Mouse (Mus musculus): ENCODE results near the gene Msantd1. TPM values are rescaled to one million over a fixed set of nuclear protein-coding genes. Genes with fewer than 3 reads are reported as not detected.
A peak's percentile ranks its signal among the peaks of the same experiment; 100 is the strongest.

The Msantd1 gene
- polyA plus RNA-seq, 1 experiment from 2014 or later, result 2.3 TPM

DNA sequence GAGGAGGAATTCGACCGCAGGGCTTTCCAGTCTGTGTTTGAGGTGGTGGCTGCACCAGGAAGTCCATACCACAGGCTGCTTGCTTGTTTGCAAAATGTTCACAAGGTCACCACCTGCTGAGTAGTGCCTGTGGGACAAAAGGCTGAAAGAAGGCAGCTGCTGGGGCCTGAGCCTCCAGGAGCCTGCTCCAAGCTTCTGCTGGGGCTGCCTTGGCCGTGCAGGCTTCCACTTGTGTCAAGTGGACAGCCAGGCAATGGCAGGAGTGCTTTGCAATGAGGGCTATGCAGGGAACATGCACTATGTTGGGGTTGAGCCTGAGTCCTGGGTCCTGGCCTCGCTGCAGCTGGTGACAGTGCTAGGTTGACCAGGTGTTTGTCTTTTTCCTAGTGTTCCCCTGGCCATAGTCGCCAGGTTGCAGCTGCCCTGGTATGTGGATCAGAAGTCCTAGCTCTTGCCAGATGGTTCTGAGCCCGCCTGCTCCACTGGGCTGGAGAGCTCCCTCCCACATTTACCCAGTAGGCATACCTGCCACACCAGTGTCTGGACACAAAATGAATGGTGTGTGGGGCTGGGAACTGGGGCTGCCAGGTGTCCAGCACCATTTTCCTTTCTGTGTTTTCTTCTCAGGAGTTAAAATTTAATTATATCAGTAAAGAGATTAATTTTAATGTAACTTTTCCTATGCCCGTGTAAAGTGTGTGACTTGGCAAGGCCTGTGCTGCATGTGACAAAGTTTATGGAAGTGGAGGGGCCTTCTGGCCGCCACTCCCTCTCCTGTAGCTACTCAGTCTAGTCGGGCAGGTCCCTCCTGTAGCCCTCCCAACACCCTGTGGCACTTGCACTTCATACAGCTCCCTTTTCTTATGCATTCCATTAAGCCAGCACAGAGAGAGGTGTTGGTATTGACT lies 1.2 kb downstream of the Msantd1 start:
- no peak overlapping the region for H3K9ac ChIP-seq
- ATAC-seq (ENCODE audit: low read depth), result no peak
- no peak overlapping the region for H3K4me3 ChIP-seq
- H3K4me1 ChIP-seq (replicated peaks), result 0 out of 2 replicates have a peak, but pooled peaks cover 2% of the 10 kb centered on the region
- peaks cover 70% of the 10 kb centered on the region for H3K36me3 ChIP-seq
- H3K9me3 ChIP-seq, result no peaks in the 10 kb centered on the region
- no peak overlapping the region for H3K4me2 ChIP-seq
- WGBS, result 79% methylated on average over 9 of the region's 9 CpGs
- no peaks in the 10 kb centered on the region for H3K27me3 ChIP-seq
- H3K27ac ChIP-seq (replicated peaks), result no peak overlapping the region

DNA sequence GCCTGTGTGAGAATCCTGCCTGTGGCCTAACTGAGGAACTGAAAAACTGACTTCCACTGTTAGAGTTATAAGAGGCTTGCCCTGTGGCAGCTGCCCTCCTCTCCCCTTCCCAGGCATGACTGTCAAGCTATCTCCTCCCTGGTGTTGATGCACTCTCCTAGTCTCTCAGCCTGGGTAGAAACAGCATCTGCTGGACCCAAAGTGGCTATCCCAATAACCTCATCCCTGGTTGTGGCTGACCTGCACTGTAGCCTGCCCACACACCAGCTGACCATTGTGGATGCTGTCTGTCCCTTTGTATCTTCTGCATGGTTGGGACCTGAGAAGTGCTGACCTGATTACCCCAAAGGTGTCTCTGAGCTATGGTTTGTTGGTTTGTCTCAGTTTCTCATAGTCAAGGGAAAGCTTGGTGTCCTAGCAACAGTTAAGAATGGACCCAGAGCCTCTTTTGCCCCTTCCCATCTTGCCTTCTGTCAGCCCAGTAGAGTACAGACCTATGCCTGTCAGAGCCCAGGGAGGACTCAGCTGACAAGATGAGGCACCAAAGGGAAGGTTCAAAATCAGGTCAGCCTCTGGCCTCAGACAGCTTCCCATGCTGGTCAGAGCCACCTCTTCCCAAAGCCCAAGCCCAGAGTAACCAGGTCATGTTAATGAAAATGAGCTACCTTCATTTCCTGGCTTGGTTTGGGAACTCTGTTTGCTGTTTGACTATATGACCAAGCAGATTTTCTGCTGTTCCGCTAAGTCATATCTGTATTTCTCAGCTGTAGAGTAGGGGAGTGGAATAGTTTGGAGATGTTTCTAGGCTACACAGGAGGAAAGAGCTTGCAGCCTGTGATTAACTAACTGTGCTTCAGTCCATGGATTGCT lies 2.1 kb downstream of the Msantd1 start:
- Histone ChIP-seq H3K27ac (replicated peaks) (no peak overlapping the region), H3K4me2 (no peak overlapping the region), H3K27me3 (no peaks in the 10 kb centered on the region), H3K36me3 (peaks cover 61% of the 10 kb centered on the region), H3K9me3 (no peaks in the 10 kb centered on the region), H3K4me1 (replicated peaks) (0 out of 2 replicates have a peak, but pooled peaks cover 2% of the 10 kb centered on the region), H3K4me3 (no peak overlapping the region), H3K9ac (no peak overlapping the region)
- 90% methylated on average over 1 of the region's 1 CpGs for WGBS
- no peak for ATAC-seq (ENCODE audit: low read depth)

DNA sequence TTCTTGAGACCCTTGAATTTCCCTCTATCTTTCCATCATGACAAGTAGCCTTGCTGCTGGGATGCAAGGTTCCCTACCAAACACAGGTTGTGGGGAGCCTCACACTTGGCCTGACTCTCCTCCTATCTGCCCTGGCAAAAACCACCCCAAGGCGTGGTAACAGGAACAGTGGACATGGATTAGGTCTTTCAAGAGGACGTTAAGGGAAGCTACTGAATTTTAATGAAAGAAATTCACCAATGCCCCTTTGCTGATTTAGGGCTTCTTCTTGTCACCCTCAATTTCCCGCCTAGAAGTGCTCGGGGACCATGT lies 2.6 kb downstream of the Msantd1 start:
- WGBS, result 63% methylated on average over 4 of the region's 4 CpGs
- H3K27me3 ChIP-seq, result no peaks in the 10 kb centered on the region
- H3K9me3 ChIP-seq, result no peaks in the 10 kb centered on the region
- H3K4me1 ChIP-seq (replicated peaks), result 0 out of 2 replicates have a peak, but pooled peaks cover 2% of the 10 kb centered on the region
- H3K27ac ChIP-seq (replicated peaks), result no peak overlapping the region
- H3K36me3 ChIP-seq, result peaks cover 55% of the 10 kb centered on the region
- no peak overlapping the region for H3K4me2 ChIP-seq
- ATAC-seq (ENCODE audit: low read depth), result no peak
- no peak overlapping the region for H3K4me3 ChIP-seq
- no peak overlapping the region for H3K9ac ChIP-seq

DNA sequence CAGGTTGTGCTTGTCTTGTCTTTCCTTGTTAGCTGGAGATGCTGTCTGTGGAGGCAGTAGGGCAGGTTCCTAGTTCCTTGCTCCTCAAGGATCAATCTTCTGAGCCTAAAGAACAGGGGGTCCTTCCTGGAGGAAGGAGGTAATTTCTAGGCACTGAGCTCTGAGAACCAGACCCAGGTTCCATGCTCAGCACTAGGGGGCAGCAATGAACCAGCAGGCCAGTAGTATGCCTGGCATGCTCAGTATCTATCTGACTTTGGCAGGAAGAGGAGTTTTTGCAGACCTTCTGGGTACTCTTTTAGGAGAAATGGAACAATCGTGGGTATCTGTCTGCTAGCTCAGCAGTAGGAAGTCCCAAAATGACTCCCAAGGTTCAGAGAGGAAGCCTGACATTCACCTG lies 8.0 kb downstream of the Msantd1 start:
- Histone ChIP-seq H3K4me2 (no peak overlapping the region), H3K4me3 (no peak overlapping the region), H3K9ac (no peak overlapping the region), H3K27ac (replicated peaks) (no peak overlapping the region), H3K36me3 (0 out of 2 replicates have a peak, but pooled peaks cover 6% of the 10 kb centered on the region), H3K9me3 (no peaks in the 10 kb centered on the region), H3K27me3 (no peaks in the 10 kb centered on the region), H3K4me1 (replicated peaks) (peaks cover 17% of the 10 kb centered on the region)
- 27% methylated on average over 1 of the region's 1 CpGs for WGBS
- ATAC-seq (ENCODE audit: low read depth), result peak; percentile 71; the same call in 1 of the 2 replicates

DNA sequence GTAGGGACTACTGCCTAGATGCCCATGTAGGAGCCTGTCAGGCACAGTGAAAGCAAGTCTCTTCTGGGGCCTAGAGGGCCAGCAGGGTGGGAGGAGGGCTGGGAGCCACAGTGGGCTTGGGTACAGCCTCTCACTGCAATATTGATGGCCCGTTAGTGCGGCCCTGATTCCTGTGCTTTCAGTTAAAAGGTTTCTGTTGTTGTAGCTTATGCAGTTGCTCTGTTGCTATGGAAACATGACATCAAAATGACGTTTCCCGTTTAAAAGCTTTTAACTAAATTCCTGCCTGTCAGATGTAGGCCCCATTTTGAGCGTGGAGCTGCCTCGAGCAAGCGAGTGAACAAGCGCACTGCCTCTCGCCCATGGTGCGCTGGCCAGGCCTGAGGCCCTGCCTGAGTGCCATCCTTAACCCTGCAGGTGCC lies 9.4 kb downstream of the Msantd1 start:
- Histone ChIP-seq H3K4me1 (replicated peaks) (peaks cover 19% of the 10 kb centered on the region), H3K4me2 (no peak overlapping the region), H3K9me3 (no peaks in the 10 kb centered on the region), H3K9ac (no peak overlapping the region), H3K36me3 (0 out of 2 replicates have a peak, but pooled peaks cover 3% of the 10 kb centered on the region), H3K27ac (replicated peaks) (no peak overlapping the region), H3K27me3 (no peaks in the 10 kb centered on the region), H3K4me3 (no peak overlapping the region)
- 50% methylated on average over 10 of the region's 10 CpGs for WGBS
- peak; percentile 37; the same call in 1 of the 2 replicates for ATAC-seq (ENCODE audit: low read depth)

DNA sequence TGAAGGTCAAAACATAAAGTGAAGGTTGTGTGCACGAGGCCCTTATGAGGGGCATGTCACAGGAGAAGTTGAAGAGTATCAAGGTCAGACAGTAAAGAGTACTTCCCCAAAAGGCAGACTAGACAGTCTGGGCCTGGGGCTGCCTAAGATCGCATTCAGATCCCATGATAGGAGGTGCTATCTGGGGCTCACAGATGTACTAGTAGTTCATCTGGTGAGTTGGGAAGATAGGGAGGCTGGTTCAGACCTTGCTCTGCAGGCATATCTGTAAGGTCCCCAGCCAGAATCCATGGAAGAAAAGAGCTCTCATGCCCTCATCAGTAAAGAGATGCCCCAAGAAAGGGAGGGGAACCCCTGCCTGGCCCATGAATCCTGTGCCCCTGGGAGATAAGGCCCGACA lies 11.0 kb downstream of the Msantd1 start:
- Histone ChIP-seq H3K4me2 (no peak overlapping the region), H3K4me3 (no peak overlapping the region), H3K4me1 (replicated peaks) (peaks cover 25% of the 10 kb centered on the region), H3K9ac (no peak overlapping the region), H3K9me3 (no peaks in the 10 kb centered on the region), H3K36me3 (peaks cover 11% of the 10 kb centered on the region), H3K27ac (replicated peaks) (no peak overlapping the region), H3K27me3 (no peaks in the 10 kb centered on the region)
- ATAC-seq (ENCODE audit: low read depth), result no peak
- WGBS, result 94% methylated on average over 3 of the region's 3 CpGs

DNA sequence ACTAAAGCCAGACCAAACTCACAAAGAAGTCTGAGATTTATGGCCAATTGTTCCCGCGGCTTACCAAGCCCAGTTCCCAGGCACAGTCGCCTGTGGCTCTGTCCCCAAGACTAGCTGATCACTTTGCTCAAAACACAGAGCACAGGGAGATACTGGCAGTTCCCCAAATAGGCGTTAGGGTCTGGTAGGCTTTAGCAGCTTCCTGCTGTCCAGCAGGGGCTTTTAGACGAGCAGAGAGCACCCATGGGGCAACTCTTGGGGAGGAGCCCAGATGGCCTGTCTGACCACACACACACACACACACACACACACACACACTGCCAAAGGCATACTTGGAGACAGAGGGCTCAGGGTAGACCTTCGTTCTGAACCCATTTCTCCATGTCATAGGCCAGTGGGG lies 14.7 kb downstream of the Msantd1 start:
- no peak overlapping the region for H3K4me3 ChIP-seq
- no peak overlapping the region for H3K27ac ChIP-seq (replicated peaks)
- no peaks in the 10 kb centered on the region for H3K27me3 ChIP-seq
- no peak for ATAC-seq (ENCODE audit: low read depth)
- no peak overlapping the region for H3K4me2 ChIP-seq
- peaks cover 9% of the 10 kb centered on the region for H3K4me1 ChIP-seq (replicated peaks)
- no peaks in the 10 kb centered on the region for H3K9me3 ChIP-seq
- peaks cover 34% of the 10 kb centered on the region for H3K36me3 ChIP-seq
- WGBS, result 12% methylated on average over 6 of the region's 6 CpGs
- H3K9ac ChIP-seq, result no peak overlapping the region

DNA sequence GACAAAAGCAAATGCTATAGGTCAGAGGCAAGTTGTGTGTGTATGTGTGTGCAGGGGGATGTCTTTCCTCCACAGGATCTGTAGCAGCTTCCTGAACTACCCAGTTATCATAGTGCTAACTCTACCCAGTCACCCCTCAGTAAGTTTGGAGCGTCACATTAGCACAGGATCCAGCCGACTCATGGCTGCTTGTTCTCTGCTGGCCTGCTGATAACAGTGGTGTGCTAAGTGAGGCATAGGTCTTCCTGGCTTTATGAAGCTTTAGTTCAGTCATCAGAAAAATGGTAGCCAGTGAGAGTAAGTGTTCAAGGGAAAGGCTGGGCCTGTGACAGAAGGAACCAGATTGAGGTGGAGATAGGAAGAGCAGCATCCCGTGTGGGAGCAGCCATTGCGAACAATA lies 16.1 kb downstream of the Msantd1 start:
- Histone ChIP-seq H3K27ac (replicated peaks) (no peak overlapping the region), H3K36me3 (peaks cover 34% of the 10 kb centered on the region)
- WGBS, result 90% methylated on average over 4 of the region's 4 CpGs

DNA sequence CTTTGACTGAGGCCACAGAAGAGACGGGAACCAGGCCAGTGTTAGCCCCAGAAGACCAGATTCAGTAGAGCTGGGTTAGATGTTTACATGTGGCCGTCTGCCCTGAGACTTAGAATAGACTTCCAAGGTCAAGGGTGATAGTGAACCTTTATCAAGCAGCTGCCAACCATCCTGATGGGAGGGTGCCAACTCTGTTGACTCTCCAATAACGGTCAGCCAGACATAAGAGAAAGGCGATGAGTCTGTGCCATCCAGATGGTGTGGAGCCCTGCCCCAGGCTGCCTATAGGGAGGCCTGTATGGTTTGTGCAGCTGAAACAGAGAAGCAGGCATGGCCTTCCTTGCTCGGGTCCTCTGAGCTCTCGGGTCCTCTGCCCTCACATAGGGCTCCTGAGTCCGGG lies 16.7 kb downstream of the Msantd1 start:
- 87% methylated on average over 7 of the region's 7 CpGs for WGBS
- no peak overlapping the region for H3K4me2 ChIP-seq
- H3K9me3 ChIP-seq, result no peaks in the 10 kb centered on the region
- no peaks in the 10 kb centered on the region for H3K27me3 ChIP-seq
- no peak overlapping the region for H3K4me3 ChIP-seq
- peaks cover 34% of the 10 kb centered on the region for H3K36me3 ChIP-seq
- no peak overlapping the region for H3K9ac ChIP-seq
- H3K4me1 ChIP-seq (replicated peaks), result peaks cover 7% of the 10 kb centered on the region
- no peak overlapping the region for H3K27ac ChIP-seq (replicated peaks)
- ATAC-seq (ENCODE audit: low read depth), result no peak

More for the DNA sequence above, 16.1 kb downstream of the Msantd1 start:
- Histone ChIP-seq H3K4me1 (replicated peaks) (peaks cover 7% of the 10 kb centered on the region), H3K9ac (no peak overlapping the region), H3K9me3 (no peaks in the 10 kb centered on the region), H3K27me3 (no peaks in the 10 kb centered on the region), H3K4me2 (no peak overlapping the region), H3K4me3 (no peak overlapping the region)
- ATAC-seq (ENCODE audit: low read depth), result no peak

DNA sequence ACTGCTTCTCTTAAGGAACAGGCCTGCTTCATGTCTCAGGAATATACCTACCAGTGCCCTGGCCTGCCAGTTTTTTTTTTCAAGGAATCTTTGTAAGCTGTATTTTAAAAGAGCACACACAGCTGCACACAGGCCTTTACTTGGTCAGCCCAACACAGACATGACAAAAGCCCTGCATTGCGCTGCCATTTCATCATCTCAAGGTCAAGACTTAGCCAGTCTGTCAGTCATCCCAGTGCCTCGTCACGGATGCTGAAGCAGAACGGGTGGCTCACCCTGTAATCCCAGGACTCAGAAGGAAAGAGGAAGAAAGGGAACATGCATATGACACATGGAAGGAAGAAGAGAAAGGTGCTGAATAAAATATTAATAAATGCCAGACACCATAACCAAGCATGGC lies 19.8 kb downstream of the Msantd1 start:
- Histone ChIP-seq H3K4me2 (no peak overlapping the region), H3K27ac (replicated peaks) (no peak overlapping the region), H3K9me3 (no peaks in the 10 kb centered on the region), H3K4me3 (no peak overlapping the region), H3K36me3 (peaks cover 34% of the 10 kb centered on the region), H3K9ac (no peak overlapping the region), H3K27me3 (no peaks in the 10 kb centered on the region), H3K4me1 (replicated peaks) (peaks cover 29% of the 10 kb centered on the region)
- 93% methylated on average over 4 of the region's 4 CpGs for WGBS
- ATAC-seq (ENCODE audit: low read depth), result no peak

DNA sequence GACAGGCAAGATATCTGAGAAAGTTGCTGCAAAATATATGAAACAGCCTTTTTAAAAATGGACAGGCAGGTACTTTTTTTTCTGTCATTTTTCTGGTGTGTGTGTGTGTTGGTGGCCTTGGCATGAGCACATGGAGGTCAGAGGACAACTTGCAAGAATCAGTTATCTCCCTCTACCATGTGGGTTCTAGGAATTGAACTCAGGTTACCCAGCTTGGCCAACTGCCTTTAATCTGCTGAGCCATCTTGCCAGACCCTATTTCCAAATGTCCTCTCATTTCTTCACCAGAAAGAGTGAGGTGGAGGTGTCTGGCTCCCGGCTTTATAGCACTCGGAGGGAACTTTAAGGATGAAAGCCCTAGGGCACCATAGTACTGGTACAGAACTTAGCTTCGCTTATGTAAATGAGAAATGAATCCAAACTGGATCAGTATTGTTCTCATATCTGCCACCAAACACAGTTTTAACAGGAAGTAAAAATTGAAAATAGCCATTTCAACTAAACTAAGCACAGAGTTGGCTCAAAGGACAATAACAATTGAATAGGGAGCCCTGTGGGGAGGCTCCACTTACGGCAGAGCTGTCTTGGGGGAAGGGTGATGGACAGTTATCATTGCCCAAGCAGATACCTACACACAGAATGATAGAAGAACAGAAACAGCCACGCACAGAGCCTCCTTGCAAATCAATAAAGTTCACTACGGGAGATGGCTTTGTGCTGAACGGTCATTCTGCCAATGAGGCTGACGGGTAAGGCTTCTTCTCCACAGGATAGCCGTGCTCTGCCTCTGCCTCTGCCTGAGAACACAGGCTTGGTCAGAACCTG lies 22.6 kb downstream of the Msantd1 start:
- no peak overlapping the region for H3K4me2 ChIP-seq
- no peak overlapping the region for H3K4me3 ChIP-seq
- H3K9me3 ChIP-seq, result no peaks in the 10 kb centered on the region
- H3K27me3 ChIP-seq, result no peaks in the 10 kb centered on the region
- no peak overlapping the region for H3K9ac ChIP-seq
- H3K27ac ChIP-seq (replicated peaks), result peak overlapping the region; percentile 81; the same call in 1 of the 2 replicates
- no peak for ATAC-seq (ENCODE audit: low read depth)
- WGBS, result 64% methylated on average over 9 of the region's 9 CpGs
- peaks cover 8% of the 10 kb centered on the region for H3K36me3 ChIP-seq
- H3K4me1 ChIP-seq (replicated peaks), result peaks cover 27% of the 10 kb centered on the region
